Mouse (Mus musculus) frontal cortex, postnatal 25 days (tissue): ENCODE measurements around the gene Osbpl10.

Experiments
- DNase-seq, 2 experiments: peaks; one replicate each; pipeline ENCODE4 v3.0.0; 2022; ENCODE audit warnings: low spot score in 2 of 2

Osbpl10 gene

GRCm38 (mm10) chr9:115278641-115279040 is 300.3 kb downstream of the Osbpl10 start:
- DNase-seq, result no peak
